Mouse (Mus musculus): Measurements from ENCODE around the gene Golph3l.
"Not testable (repeated sequence)": the region's sequence is repeated elsewhere in the genome, so short reads cannot be mapped to it uniquely, and the experiment has no call there.

Golph3l gene

DNA sequence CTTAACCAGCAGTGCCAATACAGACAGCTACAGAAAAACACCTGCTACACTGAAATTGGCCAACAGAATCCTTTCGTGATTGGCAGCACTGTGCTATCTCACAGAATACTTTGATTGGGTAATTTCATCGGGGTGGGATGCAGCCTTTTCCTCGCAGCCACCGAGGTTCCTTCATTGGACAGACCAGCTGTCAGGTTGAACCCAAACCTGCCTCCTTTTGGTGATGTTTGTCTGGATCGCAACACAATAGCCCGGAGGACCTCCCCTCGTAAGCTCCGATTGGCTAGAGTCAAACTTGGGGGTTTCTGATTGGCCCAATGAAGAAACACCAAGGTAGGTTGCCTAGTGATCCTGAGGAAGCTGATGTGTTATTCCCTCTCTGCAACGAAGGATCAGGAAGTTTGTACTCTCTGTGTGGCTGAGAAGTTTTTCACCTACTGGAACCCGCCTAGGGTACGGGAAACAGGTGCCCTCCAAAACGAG, at the start of gene Golph3l:
Gene Golph3l, plus strand, starts transcription at position 331 of the 483 bp plus-strand sequence.
- peak; percentile 85 to 93 for DNase-seq (ENCODE audit: low spot score in 2 of 2)

DNA sequence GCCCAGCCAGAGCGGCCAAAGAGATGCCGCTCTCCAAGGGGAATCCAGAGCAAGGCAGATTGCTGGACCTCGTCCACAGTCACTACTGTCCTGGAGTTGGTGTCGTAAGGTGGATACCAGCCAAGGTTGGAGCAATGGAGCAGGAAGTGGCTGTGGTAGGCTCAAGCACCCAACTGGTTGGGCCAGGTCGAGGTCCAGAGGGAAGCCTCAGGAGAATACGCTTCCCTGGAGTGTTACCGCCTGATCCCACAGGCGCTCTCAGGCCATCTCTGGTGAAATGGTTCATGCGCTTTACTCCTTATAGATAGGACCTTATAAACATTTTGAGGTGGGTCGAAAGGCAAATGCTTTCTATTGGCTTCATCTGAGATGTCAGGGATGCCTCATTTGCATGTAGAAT, 49.8 kb upstream of the Golph3l start:
- no peak for DNase-seq (ENCODE audit: low spot score in 2 of 2)

DNA sequence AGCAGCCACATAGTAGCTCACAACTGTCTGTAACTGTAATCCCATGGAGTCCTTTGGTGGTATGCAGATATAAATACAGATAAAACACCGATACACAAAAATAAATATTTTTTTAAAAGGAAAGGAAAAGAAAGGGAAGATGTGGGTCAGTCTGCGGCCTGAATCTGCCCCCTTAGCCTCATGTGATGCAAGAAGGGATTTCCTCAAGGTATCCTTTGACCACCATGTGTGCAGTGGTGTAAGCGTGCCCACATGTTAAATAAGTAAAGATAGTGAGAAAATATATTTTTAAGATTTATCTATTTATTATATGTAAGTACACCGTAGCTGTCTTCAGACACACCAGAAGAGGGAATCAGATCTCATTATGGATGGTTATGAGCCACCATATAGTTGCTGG, 48.9 kb upstream of the Golph3l start:
- no peak for DNase-seq (ENCODE audit: low spot score in 2 of 2)

DNA sequence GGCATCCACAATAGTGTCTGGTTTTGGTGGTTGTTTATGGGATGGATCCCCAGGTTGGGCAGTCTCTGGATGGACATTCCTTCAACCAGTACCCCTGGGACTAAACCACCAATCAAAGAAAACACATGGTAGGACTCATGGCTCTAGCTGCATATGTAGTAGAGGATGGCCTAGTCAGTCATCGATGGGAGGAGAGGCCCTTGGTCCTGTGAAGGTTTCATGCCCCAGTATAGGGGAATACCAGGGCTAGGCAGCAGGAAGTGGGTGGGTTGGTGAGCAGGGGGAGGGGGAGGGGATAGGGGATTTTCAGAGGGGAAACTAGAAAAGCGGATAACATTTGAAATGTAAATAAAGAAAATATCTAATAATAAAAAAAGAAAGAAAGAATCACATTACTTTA, 47.5 kb upstream of the Golph3l start:
- DNase-seq (ENCODE audit: low spot score in 2 of 2) = not testable (repeated sequence)

DNA sequence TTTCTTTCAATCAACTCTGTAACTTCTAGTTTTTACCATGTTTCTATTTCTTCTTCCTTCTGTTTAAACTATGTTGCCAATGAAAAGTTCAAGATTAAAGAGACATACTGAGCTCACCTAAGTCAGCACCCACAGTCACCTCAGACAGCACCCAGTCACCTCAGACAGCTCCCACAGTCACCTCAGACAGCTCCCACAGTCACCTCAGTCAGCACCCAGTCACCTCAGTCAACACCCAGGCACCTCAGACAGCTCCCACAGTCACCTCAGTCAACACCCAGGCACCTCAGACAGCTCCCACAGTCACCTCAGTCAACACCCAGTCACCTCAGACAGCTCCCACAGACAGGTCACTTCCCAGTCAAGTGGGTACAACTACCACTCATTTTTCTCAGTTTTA, 46.6 kb upstream of the Golph3l start:
- DNase-seq (ENCODE audit: low spot score in 2 of 2) = no peak

DNA sequence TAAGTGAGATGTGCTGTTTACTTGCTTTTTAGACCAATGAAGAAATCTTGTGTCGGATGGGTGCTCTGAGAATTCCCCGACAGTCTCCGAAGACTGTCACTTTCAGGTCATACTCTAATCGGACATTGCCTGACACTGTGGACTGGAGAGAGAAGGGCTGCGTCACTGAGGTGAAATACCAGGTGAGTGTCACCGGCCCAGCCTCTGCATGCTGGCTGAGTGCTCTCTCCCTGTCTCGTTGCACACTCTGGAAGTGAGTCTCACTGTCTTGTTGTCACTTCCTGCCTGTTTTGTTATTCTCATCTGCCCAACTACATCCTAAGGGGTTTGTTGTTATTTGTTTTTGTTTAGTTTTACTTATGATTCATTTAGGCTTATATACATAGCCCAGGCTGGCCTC, 45.8 kb upstream of the Golph3l start:
- DNase-seq (ENCODE audit: low spot score in 2 of 2) = no peak

DNA sequence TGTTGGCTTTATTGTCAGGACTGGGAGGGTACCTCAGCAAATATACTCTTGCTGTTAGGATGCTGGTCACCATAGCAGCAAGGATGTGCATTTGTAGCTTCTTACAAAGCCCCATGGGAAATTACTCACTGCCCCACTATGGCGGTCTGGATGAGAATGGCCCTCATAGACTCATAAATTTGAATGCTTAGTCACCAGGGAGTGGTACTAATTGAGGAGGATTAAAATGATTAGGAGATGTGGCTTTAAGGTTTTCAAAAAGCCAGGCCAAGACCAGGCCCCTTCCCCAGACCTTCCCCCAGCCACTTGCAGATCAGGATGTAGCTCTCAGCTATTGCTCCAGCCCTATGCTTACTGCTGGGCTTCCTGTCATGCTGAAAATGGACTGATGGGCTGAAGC, 38.6 kb upstream of the Golph3l start:
- no peak for DNase-seq (ENCODE audit: low spot score in 2 of 2)

DNA sequence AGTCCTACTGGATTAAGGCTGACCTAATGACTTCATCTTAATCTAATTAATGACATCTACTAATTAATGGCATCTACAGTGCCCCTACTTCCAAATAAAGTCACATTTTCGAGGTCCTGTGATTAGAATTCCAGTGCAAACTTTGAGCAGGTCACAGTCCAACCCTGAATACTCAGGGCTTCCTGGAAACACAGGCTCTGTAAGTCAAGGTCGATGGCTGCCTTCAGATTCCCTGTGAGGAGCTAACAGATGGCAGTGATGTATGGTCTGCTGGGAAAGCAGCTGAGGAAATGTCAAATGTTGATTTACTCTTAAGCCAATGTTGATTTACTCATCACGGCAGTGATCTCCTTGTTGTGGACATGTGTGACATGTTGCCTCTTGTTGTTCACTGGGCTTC, 34.7 kb upstream of the Golph3l start:
- no peak for DNase-seq (ENCODE audit: low spot score in 2 of 2)

DNA sequence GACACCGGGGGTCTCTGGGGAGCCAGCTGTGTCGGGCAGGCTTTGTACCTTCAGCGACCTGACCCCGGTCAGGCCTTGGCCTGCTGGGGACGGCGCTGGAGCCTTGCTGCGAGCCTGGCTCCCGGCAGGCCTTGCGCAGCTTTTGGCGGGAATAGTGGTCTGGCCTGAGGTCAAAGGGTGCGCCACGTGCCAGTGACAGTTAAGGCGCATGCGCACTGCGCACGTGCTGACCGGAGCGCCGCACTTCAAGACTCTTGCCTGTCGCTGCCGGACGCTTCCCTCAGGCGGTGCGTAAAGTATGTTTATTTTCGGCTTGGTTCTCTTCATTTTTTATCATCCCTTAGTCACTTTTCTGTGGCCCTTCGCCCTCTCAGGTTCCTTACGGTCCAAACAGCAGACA, 29.3 kb upstream of the Golph3l start, which contains the start of gene Hormad1:
Gene Hormad1, plus strand, starts transcription at position 241 of the 400 bp plus-strand sequence.
- no peak for DNase-seq (ENCODE audit: low spot score in 2 of 2)

DNA sequence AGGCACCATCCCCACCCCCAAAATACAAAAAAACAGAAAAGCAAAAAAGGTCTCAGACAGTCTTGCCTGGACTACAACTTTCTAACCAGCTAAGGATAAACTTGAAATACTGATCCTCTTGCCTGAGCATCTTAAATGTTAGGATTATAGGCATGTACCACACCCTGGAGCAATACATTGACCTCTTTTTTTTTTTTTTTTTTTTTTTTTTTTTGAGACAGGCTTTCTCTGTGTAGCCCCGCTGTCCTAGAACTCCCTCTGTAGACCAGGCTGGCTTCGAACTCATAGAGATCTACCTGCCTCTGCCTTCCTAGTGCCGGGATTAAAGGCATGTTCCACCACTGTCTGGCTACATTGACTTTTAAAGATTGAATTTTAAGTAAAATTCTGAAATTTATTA, 28.0 kb upstream of the Golph3l start:
- DNase-seq (ENCODE audit: low spot score in 2 of 2) = no peak

DNA sequence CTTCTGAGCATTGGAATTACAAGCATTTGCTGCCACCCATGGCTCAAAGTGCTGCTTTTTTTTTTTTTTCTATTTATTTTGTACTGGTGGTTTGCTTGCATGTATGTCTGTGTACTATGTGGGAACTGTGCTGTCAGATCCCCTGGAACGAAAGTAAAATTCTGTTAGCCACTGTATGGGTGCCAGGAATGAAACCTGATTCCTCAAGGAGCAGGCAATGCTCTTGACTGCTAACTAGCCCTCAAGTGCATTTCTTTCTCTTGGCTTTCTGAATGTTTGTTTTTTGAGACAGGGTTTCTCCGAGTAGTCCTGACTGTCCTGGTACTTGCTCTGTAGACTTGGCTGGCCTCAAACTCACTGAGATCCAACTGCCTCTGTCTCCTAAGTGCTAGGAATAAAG, 26.9 kb upstream of the Golph3l start:
- no peak for DNase-seq (ENCODE audit: low spot score in 2 of 2)

DNA sequence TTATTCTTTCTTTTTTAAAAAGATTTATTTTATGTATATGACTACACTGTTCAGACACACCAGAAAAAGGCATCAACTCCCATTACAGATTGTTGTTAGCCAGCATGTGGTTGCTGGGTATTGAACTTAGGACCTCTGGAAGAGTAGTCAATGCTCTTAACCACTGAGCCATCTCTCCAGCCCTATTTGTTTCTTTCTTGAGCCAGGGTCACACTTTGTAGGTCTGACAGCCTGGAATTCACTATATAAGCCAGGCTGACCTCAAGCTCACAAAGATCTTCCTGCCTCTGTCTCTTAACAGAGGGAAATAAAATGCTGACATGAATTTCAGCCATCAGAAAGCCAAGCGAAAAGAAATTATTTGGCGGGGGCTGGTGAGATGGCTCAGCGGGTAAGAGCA, 19.1 kb upstream of the Golph3l start:
- no peak for DNase-seq (ENCODE audit: low spot score in 2 of 2)

DNA sequence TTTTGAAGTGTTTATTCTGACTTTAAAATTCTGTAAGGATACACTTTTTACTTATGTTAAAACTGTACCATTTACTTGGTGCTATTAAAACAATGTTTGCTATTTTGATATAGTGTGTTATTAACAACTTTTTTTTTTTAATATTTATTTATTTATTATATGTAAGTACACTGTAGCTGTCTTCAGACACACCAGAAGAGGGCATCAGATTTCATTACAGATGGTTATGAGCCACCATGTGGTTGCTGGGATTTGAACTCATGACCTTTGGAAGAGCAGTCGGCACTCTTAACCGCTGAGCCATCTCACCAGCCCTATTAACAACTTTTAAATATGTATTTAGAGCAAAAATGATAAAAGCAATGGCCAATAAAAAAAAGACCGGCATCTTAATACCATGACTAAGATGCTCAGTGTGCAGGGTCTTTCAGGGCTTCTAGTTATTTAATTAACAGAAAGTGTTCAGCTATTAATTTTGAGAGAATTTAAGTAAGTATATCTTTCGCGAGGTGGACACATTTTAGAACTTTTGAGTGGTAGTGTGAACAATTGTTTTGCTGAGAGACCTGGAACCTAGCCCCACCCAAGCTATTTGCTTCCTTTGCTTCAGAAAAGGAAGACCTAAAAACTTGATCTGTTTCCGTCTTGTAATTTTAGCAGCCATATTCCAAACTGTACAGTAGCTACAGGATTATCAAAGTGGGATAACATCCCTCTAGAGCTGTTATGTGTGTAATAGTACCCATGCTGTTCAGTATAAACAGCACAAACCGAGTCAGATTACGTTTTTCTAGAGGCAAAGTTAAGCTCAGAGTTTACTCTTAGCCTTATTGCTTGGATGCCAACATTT, 755 bp upstream of the Golph3l start:
- DNase-seq (ENCODE audit: low spot score in 2 of 2) = no peak

DNA sequence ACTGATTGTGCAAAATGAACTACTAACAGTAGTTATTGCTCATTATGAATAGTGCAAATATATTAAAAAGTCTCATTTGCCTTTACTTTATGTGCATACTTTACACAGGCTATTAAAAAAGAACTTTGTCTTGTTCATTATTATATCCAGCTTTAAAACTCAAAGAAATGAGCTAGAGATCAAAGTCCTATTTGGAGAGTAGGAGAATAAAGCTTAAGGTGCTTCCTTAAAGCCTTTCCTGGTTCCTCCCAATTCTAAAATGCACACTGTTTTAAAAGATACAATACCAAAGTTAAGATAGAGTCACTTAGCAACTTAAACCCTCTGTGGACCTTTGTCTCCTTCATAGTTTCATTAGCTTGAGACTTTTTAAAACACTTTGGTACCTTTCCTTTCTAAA, 10.0 kb downstream of the Golph3l start:
- DNase-seq (ENCODE audit: low spot score in 2 of 2) = no peak

DNA sequence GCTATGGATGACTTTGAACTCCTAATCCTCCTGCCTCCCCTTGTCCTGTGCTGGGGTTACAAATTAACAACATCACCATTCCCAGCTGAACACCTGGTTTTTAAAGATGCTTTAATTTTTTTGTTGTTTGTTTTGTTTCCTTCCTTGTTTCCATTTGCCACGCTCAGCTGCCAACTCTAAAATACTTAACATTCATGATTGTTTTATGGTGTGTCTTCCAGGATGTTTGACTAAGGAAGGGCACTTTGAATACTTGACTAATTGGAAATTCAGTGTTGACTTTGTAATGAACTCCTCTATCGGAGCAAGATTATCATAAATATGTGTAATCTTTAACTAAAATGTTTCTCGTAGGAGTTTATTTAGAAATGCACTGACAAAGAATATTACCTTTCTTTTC, 12.6 kb downstream of the Golph3l start:
- no peak for DNase-seq (ENCODE audit: low spot score in 2 of 2)

DNA sequence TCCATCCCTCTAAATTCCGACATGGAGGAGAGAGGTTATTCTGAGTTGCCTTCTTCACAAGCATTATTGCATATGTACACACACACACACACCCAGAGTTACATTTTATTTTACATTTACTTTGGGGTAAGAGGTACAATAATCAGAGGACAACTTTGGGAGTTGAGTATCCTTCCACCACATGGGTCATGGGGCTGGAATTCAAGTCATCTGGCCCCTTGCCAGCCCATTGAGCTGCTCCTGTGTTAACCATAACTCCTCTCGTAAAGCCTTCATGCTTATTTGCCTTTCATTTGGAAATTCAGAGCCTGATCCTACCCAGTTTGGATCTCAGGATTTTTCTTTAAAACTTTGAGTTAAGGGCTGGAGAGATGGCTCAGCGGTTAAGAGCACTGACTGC, 17.4 kb downstream of the Golph3l start:
- DNase-seq (ENCODE audit: low spot score in 2 of 2) = no peak

DNA sequence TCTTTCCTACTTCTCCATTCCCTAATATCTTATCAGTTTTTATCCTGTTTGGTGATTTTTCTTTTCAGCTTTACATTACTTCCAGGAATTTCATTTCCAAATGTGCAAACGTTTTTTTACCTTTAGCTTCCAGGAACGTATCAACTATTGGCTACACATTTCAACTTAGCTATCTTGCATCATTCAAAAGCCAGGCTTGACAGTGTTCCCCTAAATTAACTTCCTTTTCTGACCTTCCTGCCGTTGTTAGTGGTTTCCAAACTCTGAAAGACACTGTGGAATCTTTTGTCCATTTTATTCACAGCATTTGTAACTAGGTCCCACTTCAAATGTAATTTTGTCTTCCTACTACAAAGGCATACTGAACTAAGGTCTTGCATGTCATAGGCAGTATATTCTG, 20.5 kb downstream of the Golph3l start:
- no peak for DNase-seq (ENCODE audit: low spot score in 2 of 2)

DNA sequence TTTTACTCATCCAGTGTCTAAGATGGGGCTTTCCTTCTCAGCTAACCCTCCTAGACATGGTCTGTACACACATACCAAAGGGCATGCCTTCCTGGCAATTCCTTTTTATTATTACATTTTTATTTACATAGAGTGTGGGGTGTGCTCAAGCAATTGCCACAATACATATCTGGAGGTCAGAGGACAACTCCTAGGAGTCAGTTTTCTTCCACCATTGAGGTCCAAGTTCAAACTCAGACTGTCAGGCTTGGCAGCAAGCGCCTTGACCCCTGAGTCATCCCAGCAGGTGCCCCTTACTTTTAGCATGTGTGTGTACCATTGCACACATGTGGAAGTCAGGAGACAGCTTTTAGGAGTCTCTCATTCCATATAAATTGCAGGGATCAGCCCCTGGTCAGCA, 25.3 kb downstream of the Golph3l start:
- DNase-seq (ENCODE audit: low spot score in 2 of 2) = no peak

DNA sequence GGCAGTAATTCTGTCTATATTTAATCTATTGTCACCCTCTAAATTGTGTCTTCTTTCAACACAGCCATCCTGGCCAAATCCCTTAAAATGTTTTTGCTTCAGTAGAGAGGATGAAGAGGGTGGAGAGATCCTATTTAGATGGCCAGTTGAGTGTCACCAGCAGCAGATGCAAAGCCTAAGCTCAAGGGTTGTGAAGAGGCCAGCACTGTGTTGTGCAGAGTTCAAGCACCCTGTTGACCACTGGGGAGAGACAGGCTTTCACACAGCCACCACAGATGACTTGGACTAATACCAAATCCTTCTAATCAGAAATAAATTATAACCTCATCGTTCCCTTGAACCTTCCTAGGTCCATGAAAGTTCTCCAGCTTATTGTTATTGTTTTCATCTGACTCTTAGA, 29.8 kb downstream of the Golph3l start:
- DNase-seq (ENCODE audit: low spot score in 2 of 2) = no peak

DNA sequence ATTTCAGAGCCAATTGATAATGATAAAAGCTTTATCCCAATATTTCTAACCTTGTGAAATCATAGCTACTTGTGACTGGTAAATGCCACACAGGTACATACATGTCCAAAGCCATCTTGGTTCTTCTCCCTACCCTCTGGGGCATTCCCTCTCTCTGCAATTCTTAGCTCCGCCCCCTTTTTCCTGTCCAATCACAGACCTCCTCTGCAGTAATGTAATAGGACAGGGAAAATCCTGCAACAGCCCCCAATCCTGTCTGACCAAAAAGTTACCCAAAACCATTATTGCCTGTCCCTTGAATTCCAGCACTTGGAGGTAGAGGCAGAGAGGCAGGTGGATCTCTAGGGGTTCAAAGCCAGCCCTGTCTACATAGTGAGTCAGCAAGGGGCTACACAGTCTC, 32.5 kb downstream of the Golph3l start:
- DNase-seq (ENCODE audit: low spot score in 2 of 2) = no peak

DNA sequence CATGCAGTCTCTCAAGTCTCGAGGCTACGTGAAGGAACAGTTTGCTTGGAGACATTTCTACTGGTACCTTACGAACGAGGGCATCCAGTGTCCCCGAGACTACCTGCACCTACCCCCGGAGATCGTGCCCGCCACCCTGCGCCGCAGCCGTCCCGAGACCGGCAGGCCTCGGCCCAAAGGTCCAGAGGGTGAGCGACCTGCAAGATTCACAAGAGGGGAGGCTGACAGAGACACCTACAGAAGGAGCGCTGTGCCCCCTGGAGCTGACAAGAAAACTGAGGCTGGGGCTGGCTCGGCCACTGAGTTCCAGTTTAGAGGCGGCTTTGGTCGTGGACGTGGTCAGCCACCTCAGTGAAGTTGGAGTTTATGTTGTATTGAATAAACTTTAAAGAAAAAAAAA, 33.7 kb downstream of the Golph3l start:
- DNase-seq (ENCODE audit: low spot score in 2 of 2) = not testable (repeated sequence)

DNA sequence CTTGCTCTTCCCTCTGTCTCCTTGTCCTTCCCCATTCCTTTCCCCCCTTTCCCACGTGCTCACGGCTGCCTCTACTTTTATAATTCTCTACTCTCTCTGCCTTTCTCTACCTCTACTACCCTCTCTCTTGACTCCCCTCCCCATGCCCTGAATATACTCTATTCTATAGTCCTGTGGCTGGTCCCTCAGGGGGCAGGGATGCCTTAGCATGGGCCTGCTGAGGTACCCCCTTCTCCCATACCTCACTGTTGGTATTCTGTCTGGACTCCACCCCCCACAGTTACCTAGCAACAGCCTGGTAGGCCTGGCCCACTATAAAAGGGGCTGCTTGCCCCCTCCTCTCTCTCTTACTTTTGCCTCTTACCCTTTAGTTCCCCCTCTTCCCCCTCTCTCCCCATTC, 34.8 kb downstream of the Golph3l start:
- DNase-seq (ENCODE audit: low spot score in 2 of 2) = no peak

DNA sequence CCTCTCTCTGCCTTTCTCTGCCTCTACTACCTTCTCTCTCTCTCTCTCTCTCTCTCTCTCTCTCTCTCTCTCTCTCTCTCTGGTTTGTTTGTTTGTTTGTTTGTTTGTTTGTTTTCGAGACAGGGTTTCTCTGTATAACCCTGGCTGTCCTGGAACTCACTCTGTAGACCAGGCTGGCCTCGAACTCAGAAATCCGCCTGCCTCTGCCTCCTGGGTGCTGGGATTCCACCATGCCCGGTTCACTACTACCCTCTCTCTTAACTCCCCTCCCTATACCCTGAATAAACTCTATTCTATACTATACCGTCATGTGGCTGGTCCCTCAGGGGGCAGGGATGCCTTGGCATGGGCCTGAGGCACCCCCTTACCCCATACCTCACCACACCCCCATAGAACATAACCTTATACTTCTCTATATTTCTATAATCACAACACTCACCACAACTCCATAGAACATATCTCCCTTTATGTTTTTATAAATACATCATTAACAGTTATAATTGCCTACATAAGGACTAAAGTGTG, 35.3 kb downstream of the Golph3l start:
- DNase-seq (ENCODE audit: low spot score in 2 of 2) = not testable (repeated sequence)

Measured in frontal cortex, postnatal 25 days (tissue).